Mouse (Mus musculus) right cerebral cortex, postnatal 14 days (tissue): ENCODE data around the gene Arl4d.
"Not testable (repeated sequence)": the region's sequence is repeated elsewhere in the genome, so short reads cannot be mapped to it uniquely, and the experiment has no call there.

Experiments
- DNase-seq: peaks from one replicate; pipeline ENCODE4 v3.0.0; 2022

Gene Arl4d

GRCm38 (mm10) chr11:101664825-101665635 is at the start of gene Arl4d:
Gene Arl4d, plus strand, starts transcription at chr11:101665541.
- peak; percentile 95 for DNase-seq

- DNase-seq: no peak
Measured at GRCm38 (mm10) chr11:101616104-101616503, 49.2 kb upstream of the Arl4d start.

DNA sequence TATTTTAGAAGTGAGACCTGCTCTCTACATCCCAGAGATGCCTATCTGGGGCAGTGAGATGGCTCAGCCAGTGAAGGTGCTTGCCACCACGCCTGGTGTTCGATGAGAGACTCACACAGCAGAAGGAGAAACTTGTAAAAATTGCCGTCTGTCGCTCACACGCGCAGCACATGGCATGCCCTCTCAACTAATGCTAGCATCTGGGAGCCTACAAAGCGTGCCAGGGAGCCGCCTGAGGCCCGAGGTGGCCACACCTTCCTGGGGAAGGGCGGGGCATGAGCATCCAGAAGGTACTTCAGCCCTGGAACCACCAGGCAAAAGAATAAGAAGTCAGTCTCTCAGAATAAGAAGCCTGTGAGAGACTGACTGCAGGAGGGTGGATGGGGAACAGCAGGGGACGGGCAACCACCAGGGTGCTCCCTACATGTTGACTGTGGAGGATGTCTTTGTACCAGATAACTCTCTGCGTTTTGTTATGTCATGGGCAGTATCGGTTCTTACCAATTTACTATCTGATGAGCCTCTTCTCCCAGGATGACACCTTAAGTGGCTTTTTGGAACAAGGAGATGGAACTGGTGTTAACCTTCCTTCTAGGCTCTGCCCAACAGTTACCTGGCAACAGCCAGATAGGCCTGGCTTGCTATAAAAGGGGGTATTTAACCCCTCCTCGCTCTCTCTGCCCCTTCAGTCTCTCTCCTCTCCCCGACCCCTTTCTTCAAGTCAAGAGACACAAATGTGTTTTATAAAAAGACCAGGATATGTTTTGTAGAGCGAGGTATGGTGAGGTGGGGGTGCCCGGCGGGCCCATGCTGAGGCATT is 48.2 kb upstream of the Arl4d start:
- DNase-seq: no peak

DNA sequence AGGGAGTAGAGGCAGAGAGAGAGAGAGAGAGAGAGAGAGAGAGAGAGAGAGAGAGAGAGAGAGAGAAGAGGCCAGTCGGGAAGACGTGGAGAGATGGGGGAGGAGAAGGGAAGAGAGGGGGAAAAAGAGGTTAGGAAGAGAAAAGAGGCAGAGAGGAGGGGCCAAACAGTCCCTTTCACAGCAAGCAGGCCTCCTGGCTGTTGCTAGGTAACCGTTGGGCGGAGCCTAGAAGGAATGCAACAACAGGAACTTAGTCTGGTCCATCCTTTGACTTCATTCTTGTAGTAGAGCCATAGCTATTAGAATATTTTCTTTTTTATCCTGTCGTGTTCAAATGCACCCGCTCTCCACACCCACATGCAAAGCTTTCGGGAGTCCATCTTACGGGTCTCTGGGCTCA is 47.5 kb upstream of the Arl4d start:
- no peak for DNase-seq

DNA sequence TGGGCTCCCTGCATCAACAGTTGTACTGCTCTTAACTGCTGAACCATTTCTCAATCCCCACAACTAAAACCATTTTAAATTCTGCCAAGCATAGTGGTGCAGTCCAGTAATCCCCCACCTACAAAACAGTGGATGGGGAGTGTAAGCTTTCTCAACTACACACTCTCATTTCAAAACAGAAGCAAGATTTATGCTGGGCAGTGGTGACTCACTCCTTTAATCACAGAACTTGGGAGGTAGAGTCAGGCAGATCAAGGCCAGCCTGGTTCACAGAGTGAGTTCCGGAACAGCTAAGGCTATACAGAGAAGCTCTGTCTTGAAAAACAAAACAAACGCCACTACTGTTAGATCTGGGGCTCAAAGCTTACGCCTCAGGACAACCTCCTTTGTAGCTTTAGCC is 46.7 kb upstream of the Arl4d start:
- no peak for DNase-seq

DNA sequence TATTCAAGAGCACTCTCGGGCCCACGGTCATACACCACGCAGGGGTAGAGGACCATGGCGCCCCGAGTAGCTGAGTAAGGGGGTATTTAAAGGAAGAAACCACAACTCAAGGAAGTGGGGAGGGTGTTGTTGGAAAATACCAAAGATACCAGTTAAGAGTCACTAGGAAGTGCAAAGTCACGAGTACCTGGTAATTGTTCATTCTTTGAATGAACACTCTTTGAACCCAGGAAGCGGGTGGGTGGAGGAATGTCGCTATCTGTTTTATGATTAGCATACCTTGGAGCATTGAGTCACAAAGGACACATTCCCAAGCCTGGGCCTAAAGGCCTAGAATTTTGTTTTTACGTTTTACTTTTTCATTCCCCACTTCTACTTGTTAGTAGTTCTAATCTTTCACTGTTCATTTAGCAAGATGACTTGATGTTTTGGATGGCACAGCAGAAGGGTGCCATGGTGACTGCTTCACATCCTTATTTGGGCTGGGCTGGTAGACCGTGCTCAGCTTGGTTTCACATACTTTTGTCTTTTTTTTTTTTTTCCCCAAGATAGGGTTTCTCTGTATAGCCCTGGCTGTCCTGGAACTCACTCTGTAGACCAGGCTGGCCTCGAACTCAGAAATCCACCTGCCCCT is 45.2 kb upstream of the Arl4d start:
- DNase-seq: not testable (repeated sequence)

DNA sequence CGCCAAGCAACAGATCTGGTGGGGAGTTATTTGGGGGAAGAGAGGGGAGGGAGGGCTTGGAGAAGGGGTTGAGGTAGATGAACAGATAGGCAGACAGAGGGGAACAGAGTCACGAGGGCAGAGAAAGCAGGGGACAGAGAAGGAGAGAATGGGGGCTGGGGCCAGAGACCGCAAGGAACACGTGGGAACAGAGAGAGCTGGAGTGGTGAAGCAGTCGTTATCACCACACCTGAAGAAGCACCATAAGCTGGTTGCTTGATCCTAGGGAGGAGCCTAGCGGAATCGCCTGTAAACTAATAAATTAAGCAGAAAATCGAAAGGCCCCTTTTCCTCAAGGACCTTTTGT is 38.7 kb upstream of the Arl4d start:
- DNase-seq: no peak

GRCm38 (mm10) chr11:101626995-101627856 is 38.1 kb upstream of the Arl4d start, which contains the start of gene Rdm1:
Gene Rdm1, plus strand, starts transcription at chr11:101627195.
- DNase-seq: peak; percentile 84

GRCm38 (mm10) chr11:101627857-101628559 is 37.3 kb upstream of the Arl4d start:
- peak; percentile 83 for DNase-seq

- not testable (repeated sequence) for DNase-seq
Measured at GRCm38 (mm10) chr11:101628733-101629417, 36.5 kb upstream of the Arl4d start.

DNA sequence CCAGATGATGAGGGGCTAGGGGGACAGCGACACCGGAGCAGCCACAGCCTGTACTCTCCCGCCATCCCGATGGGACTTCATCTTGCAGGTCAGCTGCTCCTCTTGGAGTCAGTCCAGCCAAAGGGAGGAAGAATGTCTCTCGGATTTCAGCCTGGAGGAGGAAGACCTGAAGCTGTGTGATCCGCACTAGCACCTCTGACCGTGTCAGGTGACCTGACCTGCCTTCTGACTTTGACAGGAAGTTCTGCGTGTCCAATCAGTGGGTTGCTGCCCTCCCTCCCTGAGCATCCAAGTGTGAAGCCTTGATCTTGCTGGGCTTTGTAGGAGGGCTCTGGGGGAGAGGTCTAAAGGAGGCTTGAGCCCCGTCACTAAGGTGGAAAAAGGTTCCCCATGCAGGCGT is 29.7 kb upstream of the Arl4d start:
- DNase-seq: no peak

GRCm38 (mm10) chr11:101639761-101640160 is 25.6 kb upstream of the Arl4d start:
- no peak for DNase-seq

- peak; percentile 82 for DNase-seq
Measured at GRCm38 (mm10) chr11:101640857-101641709, 24.3 kb upstream of the Arl4d start.

DNA sequence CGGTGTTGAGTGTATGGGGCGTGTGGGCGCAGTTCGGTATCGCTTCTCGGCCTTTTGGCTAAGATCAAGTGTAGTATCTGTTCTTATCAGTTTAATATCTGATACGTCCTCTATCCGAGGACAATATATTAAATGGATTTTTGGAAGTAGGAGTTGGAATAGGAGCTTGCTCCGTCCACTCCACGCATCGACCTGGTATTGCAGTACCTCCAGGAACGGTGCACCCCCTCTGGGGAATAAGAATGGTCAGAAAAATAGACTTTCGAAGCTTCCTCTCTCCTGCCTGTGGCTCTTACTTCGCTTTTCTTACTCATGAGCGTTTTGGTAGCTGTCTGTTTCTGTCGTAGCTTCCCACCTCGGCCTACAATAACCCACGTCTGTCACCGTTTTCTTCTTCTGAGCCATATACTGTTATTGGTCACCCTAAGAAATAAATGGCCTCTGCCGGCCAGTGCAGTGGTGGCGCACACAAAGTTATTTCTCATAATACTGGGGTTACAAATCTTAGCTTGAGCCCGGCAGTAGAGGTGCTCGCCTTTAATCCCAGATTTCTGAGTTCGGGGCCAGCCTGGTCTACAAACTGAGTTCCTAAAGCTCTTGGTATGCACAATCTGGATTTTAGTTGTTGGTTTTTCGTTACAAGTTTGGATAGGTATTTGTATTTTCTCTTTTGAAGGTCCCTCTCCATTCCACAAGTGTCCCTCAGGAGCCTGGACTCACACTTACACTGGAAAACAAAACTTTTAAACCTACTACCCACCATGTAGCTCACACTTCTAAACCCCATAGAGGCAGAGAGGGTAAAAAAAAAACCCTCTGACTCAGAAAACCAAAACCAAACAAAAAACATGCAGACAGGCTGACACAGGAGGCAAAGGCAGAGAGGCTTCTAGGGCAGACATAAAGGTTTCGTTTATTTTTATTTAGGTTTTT is 23.4 kb upstream of the Arl4d start:
- DNase-seq: peak; percentile 11

GRCm38 (mm10) chr11:101642931-101643330 is 22.4 kb upstream of the Arl4d start:
- no peak for DNase-seq

GRCm38 (mm10) chr11:101644591-101644990 is 20.8 kb upstream of the Arl4d start:
- DNase-seq: no peak

DNA sequence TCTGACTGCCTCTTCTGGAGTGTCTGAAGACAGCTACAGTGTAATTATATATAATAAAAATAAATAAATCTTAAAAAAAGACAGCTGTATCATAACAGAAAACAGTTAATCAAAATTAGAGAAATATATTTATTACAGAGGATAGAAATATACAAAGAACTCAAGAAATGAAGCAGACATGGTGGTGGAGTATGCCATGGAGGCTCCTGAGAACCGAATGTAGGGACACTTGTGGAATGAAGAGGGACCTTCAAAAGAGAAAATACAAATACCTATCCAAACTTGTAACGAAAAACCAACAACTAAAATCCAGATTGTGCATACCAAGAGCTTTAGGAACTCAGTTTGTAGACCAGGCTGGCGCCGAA is 20.3 kb upstream of the Arl4d start:
- DNase-seq: not testable (repeated sequence)

- peak; percentile 62 for DNase-seq
Measured at GRCm38 (mm10) chr11:101645411-101646282, 19.7 kb upstream of the Arl4d start.
